Mouse (Mus musculus): ENCODE results near the gene 2310011J03Rik.
A peak's percentile ranks its signal among the peaks of the same experiment; 100 is the strongest.
"Not testable (repeated sequence)": the region's sequence is repeated elsewhere in the genome, so short reads cannot be mapped to it uniquely, and the experiment has no call there.

2310011J03Rik gene

GRCm38 (mm10) chr10:80320340-80320760 lies at the start of gene 2310011J03Rik:
2310011J03Rik (minus strand) TSS chr10:80320537.
- DNase-seq (ENCODE audit: low spot score), result peak; percentile 96

- no peak for DNase-seq (ENCODE audit: low spot score)
These were observed 48.1 kb upstream of the 2310011J03Rik start for GRCm38 (mm10) chr10:80368392-80368791.

GRCm38 (mm10) chr10:80367954-80368353 lies 47.6 kb upstream of the 2310011J03Rik start:
- DNase-seq (ENCODE audit: low spot score), result no peak

GRCm38 (mm10) chr10:80365736-80366135 lies 45.4 kb upstream of the 2310011J03Rik start:
- DNase-seq (ENCODE audit: low spot score), result no peak

- no peak for DNase-seq (ENCODE audit: low spot score)
These were observed 43.4 kb upstream of the 2310011J03Rik start for GRCm38 (mm10) chr10:80363734-80364133.

GRCm38 (mm10) chr10:80357994-80358639 lies 37.8 kb upstream of the 2310011J03Rik start:
- DNase-seq (ENCODE audit: low spot score), result no peak

- no peak for DNase-seq (ENCODE audit: low spot score)
These were observed 37.0 kb upstream of the 2310011J03Rik start for GRCm38 (mm10) chr10:80357336-80357735.

GRCm38 (mm10) chr10:80356737-80357136 lies 36.4 kb upstream of the 2310011J03Rik start:
- DNase-seq (ENCODE audit: low spot score), result no peak

- no peak for DNase-seq (ENCODE audit: low spot score)
These were observed 35.8 kb upstream of the 2310011J03Rik start, which contains the start of gene Plk5 for GRCm38 (mm10) chr10:80356001-80356682. Plk5 (plus strand) TSS chr10:80356459.

- DNase-seq (ENCODE audit: low spot score), result no peak
These were observed 35.1 kb upstream of the 2310011J03Rik start for GRCm38 (mm10) chr10:80355431-80355830.

GRCm38 (mm10) chr10:80352727-80353126 lies 32.4 kb upstream of the 2310011J03Rik start:
- no peak for DNase-seq (ENCODE audit: low spot score)

GRCm38 (mm10) chr10:80351896-80352295 lies 31.6 kb upstream of the 2310011J03Rik start:
- no peak for DNase-seq (ENCODE audit: low spot score)

- DNase-seq (ENCODE audit: low spot score), result peak; percentile 86
These were observed 30.0 kb upstream of the 2310011J03Rik start for GRCm38 (mm10) chr10:80350292-80350691.

GRCm38 (mm10) chr10:80348981-80349380 lies 28.6 kb upstream of the 2310011J03Rik start:
- DNase-seq (ENCODE audit: low spot score), result no peak

GRCm38 (mm10) chr10:80348244-80348781 lies 28.0 kb upstream of the 2310011J03Rik start, which contains the start of gene Adamtsl5:
Adamtsl5 (minus strand) TSS chr10:80348412.
- peak; percentile 62 for DNase-seq (ENCODE audit: low spot score)

GRCm38 (mm10) chr10:80347514-80347967 lies 27.2 kb upstream of the 2310011J03Rik start:
- no peak for DNase-seq (ENCODE audit: low spot score)

- not testable (repeated sequence) for DNase-seq (ENCODE audit: low spot score)
These were observed 25.6 kb upstream of the 2310011J03Rik start for GRCm38 (mm10) chr10:80345929-80346328.

- peak; percentile 63 for DNase-seq (ENCODE audit: low spot score)
These were observed 24.8 kb upstream of the 2310011J03Rik start for GRCm38 (mm10) chr10:80345122-80345521.

GRCm38 (mm10) chr10:80344131-80344661 lies 23.9 kb upstream of the 2310011J03Rik start:
- peak; percentile 74 for DNase-seq (ENCODE audit: low spot score)

- no peak for DNase-seq (ENCODE audit: low spot score)
These were observed 23.1 kb upstream of the 2310011J03Rik start for GRCm38 (mm10) chr10:80343425-80343895.

- peak; percentile 61 for DNase-seq (ENCODE audit: low spot score)
These were observed 22.6 kb upstream of the 2310011J03Rik start for GRCm38 (mm10) chr10:80342749-80343424.

GRCm38 (mm10) chr10:80342305-80342748 lies 22.0 kb upstream of the 2310011J03Rik start:
- no peak for DNase-seq (ENCODE audit: low spot score)

Measured in lung, postnatal 25 days (tissue).